Mouse (Mus musculus): ENCODE data around the gene Abcc10. TPM values are rescaled to one million over a fixed set of nuclear protein-coding genes. Genes with fewer than 3 reads are reported as not detected.
A peak's percentile ranks its signal among the peaks of the same experiment; 100 is the strongest.

Abcc10 gene
- polyA plus RNA-seq, 2 experiments, result 0.94 to 1.7 TPM

DNA sequence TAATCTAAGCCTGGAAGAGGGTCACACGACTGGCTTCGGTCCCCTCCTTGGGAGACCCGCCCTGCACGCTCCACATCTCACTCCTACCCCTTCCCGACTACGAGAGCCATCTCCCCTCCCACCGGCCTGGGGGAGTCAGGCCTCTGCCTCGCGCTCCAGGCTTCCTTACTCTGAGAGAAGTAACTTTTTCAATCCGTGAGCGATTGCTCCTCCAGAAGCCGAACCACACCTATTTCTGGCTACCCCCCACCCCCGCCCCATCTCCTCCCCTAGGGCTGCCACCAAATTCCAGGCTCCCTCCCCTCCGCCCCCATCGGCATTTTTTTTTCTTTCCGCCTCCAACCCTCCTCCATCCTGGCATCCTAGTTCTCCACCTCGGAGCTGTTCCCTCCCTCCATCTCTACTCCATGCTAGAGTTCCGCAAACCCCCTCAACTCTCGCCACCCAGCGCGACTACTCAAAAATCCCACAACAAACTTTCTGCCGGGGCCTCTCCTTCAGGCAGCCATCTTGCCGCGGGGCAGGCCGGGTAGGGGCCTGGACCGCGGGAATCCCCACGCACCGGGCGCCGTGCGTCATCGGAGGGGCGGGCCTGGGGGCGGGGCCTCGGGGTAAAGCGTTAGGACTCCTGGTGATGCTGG is 45.5 kb downstream of the Abcc10 start, which contains the start of gene Tjap1:
Gene Tjap1, minus strand, starts transcription at position 544 of the 641 bp plus-strand sequence.
- Histone ChIP-seq H3K9ac (replicated peaks) (peak within 1 kb of the TSS; percentile 90), H3K4me1 (replicated peaks; ENCODE audit: control insufficient read depth in 2 of 2, insufficient read depth in 2 of 2, low read length in 1 of 2) (peaks cover 10 to 15% of the 10 kb centered on the region in 2 experiments; a peak in 3 of 4 replicates), H3K9me3 (ENCODE audit: control insufficient read depth, low read length) (no peaks in the 10 kb centered on the region), H3K27me3 (ENCODE audit: control insufficient read depth, insufficient read depth, low read length) (no peaks in the 10 kb centered on the region), H3K4me3 (ENCODE audit: insufficient read depth in 1 of 2, low read depth in 2 of 2, low read length in 2 of 2) (peak within 1 kb of the TSS; percentile 78 to 100), H3K27ac (peak within 1 kb of the TSS; percentile 14; the same call in 1 of the 2 replicates), H3K36me3 (replicated peaks; ENCODE audit: control insufficient read depth, insufficient read depth, low read depth) (peaks cover 3% of the 10 kb centered on the region; the same call in 1 of the 2 replicates), H3K4me2 (ENCODE audit: low read depth) (peak within 1 kb of the TSS; percentile 99)
- TF ChIP-seq CTCF (IDR thresholded peaks at IDR 0.05; ENCODE audit: low read depth) (no peak), EP300 (IDR thresholded peaks at IDR 0.05; ENCODE audit: low read depth) (no peak)
- peak; percentile 60 to 72 (median 69) for DNase-seq (ENCODE audit: low read depth in 3 of 3, low spot score in 3 of 3)
- under 1% methylated on average over 37 of the region's 37 CpGs for WGBS (ENCODE audit: insufficient replicate concordance)
- ATAC-seq (ENCODE audit: insufficient read depth), result peak; percentile 93

DNA sequence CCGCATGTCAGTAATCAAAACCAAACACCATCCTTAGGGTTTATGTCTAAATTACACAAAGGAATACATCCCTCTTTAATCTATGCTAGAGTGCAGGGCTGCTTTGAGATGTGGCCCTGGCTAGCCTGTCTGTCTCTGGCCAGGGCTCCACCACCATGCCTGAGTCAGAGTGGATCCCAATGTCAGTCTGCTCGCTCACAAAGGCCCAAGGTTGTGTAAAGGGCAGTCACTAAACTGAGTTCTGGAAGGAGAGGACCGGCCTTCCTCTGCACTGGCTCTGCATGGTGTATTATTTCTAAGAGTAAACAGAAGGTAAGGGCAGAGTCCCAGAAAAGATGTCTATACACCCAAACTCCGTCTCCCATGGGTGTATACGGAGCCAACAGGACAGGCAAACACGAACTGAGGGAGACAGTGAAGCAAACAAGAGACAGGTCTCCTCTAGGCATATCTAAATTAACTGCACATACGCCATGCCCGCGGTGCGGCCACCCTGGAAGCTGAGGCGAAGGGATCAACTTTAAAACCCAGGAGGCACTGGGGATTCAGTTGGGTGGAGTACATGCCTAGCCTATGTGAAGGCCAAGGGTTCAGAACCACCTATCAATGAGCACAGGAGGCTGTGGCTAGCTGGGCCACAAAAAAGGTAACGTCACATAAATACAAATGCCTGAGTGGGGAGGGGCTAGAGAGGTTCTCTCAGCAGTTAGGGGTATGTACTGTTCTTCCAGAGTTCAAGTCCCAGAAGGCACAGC is 50.0 kb downstream of the Abcc10 start:
- H3K27ac ChIP-seq, result no peak overlapping the region
- no peak overlapping the region for H3K4me3 ChIP-seq (ENCODE audit: insufficient read depth in 1 of 2, low read depth in 2 of 2, low read length in 2 of 2)
- no peaks in the 10 kb centered on the region for H3K27me3 ChIP-seq (ENCODE audit: control insufficient read depth, insufficient read depth, low read length)
- WGBS (ENCODE audit: insufficient replicate concordance), result 85% methylated on average over 12 of the region's 12 CpGs
- H3K9ac ChIP-seq (replicated peaks), result no peak overlapping the region
- H3K36me3 ChIP-seq (replicated peaks; ENCODE audit: control insufficient read depth, insufficient read depth, low read depth), result peaks cover 3% of the 10 kb centered on the region; the same call in 1 of the 2 replicates
- H3K4me1 ChIP-seq (replicated peaks; ENCODE audit: control insufficient read depth in 2 of 2, insufficient read depth in 2 of 2, low read length in 1 of 2), result peaks cover 10 to 12% of the 10 kb centered on the region in 2 experiments; a peak in 3 of 4 replicates
- DNase-seq (ENCODE audit: low read depth in 3 of 3, low spot score in 3 of 3), result no peak
- no peaks in the 10 kb centered on the region for H3K9me3 ChIP-seq (ENCODE audit: control insufficient read depth, low read length)
- H3K4me2 ChIP-seq (ENCODE audit: low read depth), result no peak overlapping the region
- no peak for ATAC-seq (ENCODE audit: insufficient read depth)
- no peak for TF ChIP-seq CTCF (IDR thresholded peaks at IDR 0.05; ENCODE audit: low read depth)
- TF ChIP-seq EP300 (IDR thresholded peaks at IDR 0.05; ENCODE audit: low read depth), result no peak

DNA sequence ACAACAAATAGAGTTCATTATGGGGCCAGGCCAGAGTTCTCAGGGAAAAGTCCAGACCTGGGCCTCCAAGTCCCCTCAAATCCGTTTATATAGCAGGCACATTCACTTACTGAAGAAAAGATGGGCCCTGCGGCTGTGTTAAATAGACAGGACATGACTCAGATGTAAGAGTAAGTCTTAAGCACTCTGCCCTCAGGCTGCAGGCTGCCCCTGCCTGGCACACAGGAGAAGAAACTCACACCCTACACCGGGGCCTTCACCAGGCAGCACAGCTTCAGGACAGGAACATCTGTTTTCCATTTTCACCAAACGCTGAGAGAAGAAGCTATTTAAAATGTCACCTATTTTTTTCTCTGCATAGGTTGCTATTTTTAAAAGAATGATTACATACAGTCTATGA is 50.6 kb downstream of the Abcc10 start:
- no peaks in the 10 kb centered on the region for H3K9me3 ChIP-seq (ENCODE audit: control insufficient read depth, low read length)
- H3K4me2 ChIP-seq (ENCODE audit: low read depth), result no peak overlapping the region
- DNase-seq (ENCODE audit: low read depth in 3 of 3, low spot score in 3 of 3), result no peak
- peaks cover 9 to 10% of the 10 kb centered on the region in 2 experiments; a peak in 3 of 4 replicates for H3K4me1 ChIP-seq (replicated peaks; ENCODE audit: control insufficient read depth in 2 of 2, insufficient read depth in 2 of 2, low read length in 1 of 2)
- H3K4me3 ChIP-seq (ENCODE audit: insufficient read depth in 1 of 2, low read depth in 2 of 2, low read length in 2 of 2), result no peak overlapping the region
- WGBS (ENCODE audit: insufficient replicate concordance), result 71% methylated on average over 4 of the region's 4 CpGs
- no peaks in the 10 kb centered on the region for H3K27me3 ChIP-seq (ENCODE audit: control insufficient read depth, insufficient read depth, low read length)
- H3K9ac ChIP-seq (replicated peaks), result no peak overlapping the region
- ATAC-seq (ENCODE audit: insufficient read depth), result no peak
- no peak for TF ChIP-seq CTCF (IDR thresholded peaks at IDR 0.05; ENCODE audit: low read depth)
- TF ChIP-seq EP300 (IDR thresholded peaks at IDR 0.05; ENCODE audit: low read depth), result no peak
- no peak overlapping the region for H3K27ac ChIP-seq
- peaks cover 3% of the 10 kb centered on the region; the same call in 1 of the 2 replicates for H3K36me3 ChIP-seq (replicated peaks; ENCODE audit: control insufficient read depth, insufficient read depth, low read depth)

DNA sequence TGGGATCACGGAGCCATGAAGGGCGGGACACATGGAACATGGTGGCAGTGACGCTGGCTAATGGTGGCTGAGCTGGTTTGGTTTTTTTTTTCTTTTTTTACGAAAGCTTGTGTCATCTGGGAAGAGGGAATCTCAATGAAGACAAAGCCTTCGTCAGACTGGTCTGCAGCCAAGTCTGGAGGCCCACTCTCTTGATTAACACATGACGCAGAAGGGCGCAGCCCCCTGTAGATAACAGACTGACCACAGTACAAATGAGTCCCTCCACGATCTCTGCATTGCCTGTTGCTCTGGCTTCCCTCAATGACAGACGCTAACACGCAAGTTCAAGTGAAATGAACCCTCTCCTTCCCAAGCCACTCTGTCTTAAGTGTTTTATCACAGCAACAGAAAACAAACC is 52.6 kb downstream of the Abcc10 start:
- Histone ChIP-seq H3K9me3 (ENCODE audit: control insufficient read depth, low read length) (no peaks in the 10 kb centered on the region), H3K4me1 (replicated peaks; ENCODE audit: control insufficient read depth in 2 of 2, insufficient read depth in 2 of 2, low read length in 1 of 2) (no peaks in the 10 kb centered on the region), H3K27me3 (ENCODE audit: control insufficient read depth, insufficient read depth, low read length) (no peaks in the 10 kb centered on the region), H3K4me2 (ENCODE audit: low read depth) (no peak overlapping the region), H3K27ac (no peak overlapping the region), H3K4me3 (ENCODE audit: insufficient read depth in 1 of 2, low read depth in 2 of 2, low read length in 2 of 2) (no peak overlapping the region), H3K9ac (replicated peaks) (no peak overlapping the region), H3K36me3 (replicated peaks; ENCODE audit: control insufficient read depth, insufficient read depth, low read depth) (peaks cover 3% of the 10 kb centered on the region; the same call in 1 of the 2 replicates)
- WGBS (ENCODE audit: insufficient replicate concordance), result 61% methylated on average over 10 of the region's 10 CpGs
- TF ChIP-seq EP300 (IDR thresholded peaks at IDR 0.05; ENCODE audit: low read depth) (no peak), CTCF (IDR thresholded peaks at IDR 0.05; ENCODE audit: low read depth) (no peak)
- DNase-seq (ENCODE audit: low read depth in 3 of 3, low spot score in 3 of 3) (no peak), ATAC-seq (ENCODE audit: insufficient read depth) (no peak)

DNA sequence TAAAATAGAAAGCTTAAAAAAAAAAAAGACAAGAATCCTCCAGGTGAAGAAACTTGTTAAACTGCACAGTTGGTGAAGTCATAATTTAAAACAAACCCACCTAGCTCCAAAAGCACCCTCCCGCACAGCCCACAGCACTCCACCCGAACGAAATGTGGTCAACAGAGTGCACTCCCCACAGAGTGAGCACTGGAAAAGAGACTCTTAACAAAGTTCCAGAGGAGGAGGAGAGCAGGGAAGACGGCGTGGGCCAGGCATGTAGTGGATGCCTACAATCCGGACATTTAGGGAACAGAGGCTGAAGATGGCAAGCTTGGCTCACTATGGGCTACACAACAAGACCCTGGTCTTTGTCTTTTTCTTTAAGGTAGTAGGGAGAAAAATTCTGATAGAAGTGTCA is 53.1 kb downstream of the Abcc10 start:
- no peaks in the 10 kb centered on the region for H3K9me3 ChIP-seq (ENCODE audit: control insufficient read depth, low read length)
- no peak for ATAC-seq (ENCODE audit: insufficient read depth)
- H3K9ac ChIP-seq (replicated peaks), result no peak overlapping the region
- no peaks in the 10 kb centered on the region for H3K4me1 ChIP-seq (replicated peaks; ENCODE audit: control insufficient read depth in 2 of 2, insufficient read depth in 2 of 2, low read length in 1 of 2)
- H3K4me2 ChIP-seq (ENCODE audit: low read depth), result no peak overlapping the region
- no peak overlapping the region for H3K4me3 ChIP-seq (ENCODE audit: insufficient read depth in 1 of 2, low read depth in 2 of 2, low read length in 2 of 2)
- whole genome bisulfite sequencing (ENCODE audit: insufficient replicate concordance), result 87% methylated on average over 6 of the region's 6 CpGs
- no peak overlapping the region for H3K27ac ChIP-seq
- H3K36me3 ChIP-seq (replicated peaks; ENCODE audit: control insufficient read depth, insufficient read depth, low read depth), result peaks cover 3% of the 10 kb centered on the region; the same call in 1 of the 2 replicates
- no peak for TF ChIP-seq CTCF (IDR thresholded peaks at IDR 0.05; ENCODE audit: low read depth)
- TF ChIP-seq EP300 (IDR thresholded peaks at IDR 0.05; ENCODE audit: low read depth), result no peak
- H3K27me3 ChIP-seq (ENCODE audit: control insufficient read depth, insufficient read depth, low read length), result no peaks in the 10 kb centered on the region
- DNase-seq (ENCODE audit: low read depth in 3 of 3, low spot score in 3 of 3), result no peak

Measured in liver, embryonic 14.5 days (tissue).